Mouse (Mus musculus): ENCODE data around the gene Mdga2. TPM values are rescaled to one million over a fixed set of nuclear protein-coding genes. Genes with fewer than 3 reads are reported as not detected.

Gene Mdga2
- polyA plus RNA-seq, 1 experiment from 2014 or later = 1.9 TPM

DNA sequence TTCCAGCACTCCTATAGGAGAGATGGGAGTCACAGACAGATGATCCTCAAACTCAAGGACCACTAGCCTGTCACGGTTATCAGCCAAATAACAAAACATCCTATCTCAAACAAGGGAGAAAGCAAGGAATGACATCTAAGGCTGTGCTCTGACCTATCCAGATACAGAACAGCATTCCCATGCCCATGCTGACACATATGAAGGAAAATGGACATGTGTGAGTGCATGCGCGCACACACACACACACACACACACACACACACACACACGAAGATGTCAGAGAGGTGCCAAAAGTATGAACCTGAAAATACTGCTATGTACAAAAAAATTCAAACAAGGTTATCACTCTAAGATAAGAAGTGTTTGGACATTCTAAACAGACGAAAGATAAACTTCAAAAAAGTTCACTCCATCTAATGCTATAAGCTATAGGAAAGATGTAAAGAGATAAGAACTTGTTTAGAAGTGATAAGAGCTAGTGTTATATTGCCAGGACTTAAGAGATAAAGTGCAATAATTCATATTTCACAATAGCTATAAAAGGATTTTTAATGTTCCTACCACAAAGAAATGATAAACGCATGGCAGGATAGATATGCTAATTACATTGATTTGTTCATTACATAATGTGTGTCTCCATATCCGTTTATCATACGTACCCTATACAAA is 65.6 kb downstream of the Mdga2 start:
- no peaks in the 10 kb centered on the region for H3K9me3 ChIP-seq (ENCODE audit: low read length)
- no peak for ATAC-seq (ENCODE audit: low FRiP score, low TSS enrichment)
- H3K36me3 ChIP-seq (ENCODE audit: insufficient read depth, low read length) = no peaks in the 10 kb centered on the region
- 87% methylated on average over 8 of the region's 8 CpGs for WGBS
- no peaks in the 10 kb centered on the region for H3K4me1 ChIP-seq (ENCODE audit: insufficient read depth, low read length)
- no peak overlapping the region for H3K4me3 ChIP-seq (ENCODE audit: low read length)
- H3K27me3 ChIP-seq (ENCODE audit: insufficient read depth, low read length) = no peaks in the 10 kb centered on the region
- H3K9ac ChIP-seq (replicated peaks; ENCODE audit: low read length) = no peak overlapping the region
- no peak overlapping the region for H3K4me2 ChIP-seq (replicated peaks; ENCODE audit: low read depth, low read length)
- H3K27ac ChIP-seq (ENCODE audit: low read length) = no peak overlapping the region

DNA sequence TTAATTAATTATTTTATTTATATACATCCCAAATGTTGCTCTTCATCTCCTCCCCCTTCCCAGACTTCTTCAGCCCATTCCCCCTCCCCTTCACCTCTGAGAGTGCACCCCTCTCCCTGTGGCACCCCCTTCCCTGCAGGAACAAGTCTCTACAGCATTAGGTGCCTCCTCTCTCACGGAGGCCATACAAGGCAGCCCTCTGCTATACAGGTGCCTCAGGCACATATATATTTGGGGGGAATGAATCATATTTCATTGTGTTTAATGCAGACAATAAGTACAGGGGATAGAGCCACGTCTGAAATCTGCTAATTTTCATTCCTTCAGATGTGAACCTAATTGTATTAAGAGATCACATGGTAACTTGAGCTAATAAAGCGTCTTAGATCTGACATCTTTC is 69.3 kb downstream of the Mdga2 start:
- Histone ChIP-seq H3K36me3 (ENCODE audit: insufficient read depth, low read length) (no peaks in the 10 kb centered on the region), H3K4me1 (ENCODE audit: insufficient read depth, low read length) (no peaks in the 10 kb centered on the region), H3K9me3 (ENCODE audit: low read length) (no peaks in the 10 kb centered on the region), H3K9ac (replicated peaks; ENCODE audit: low read length) (no peak overlapping the region), H3K4me2 (replicated peaks; ENCODE audit: low read depth, low read length) (no peak overlapping the region), H3K27me3 (ENCODE audit: insufficient read depth, low read length) (no peaks in the 10 kb centered on the region), H3K4me3 (ENCODE audit: low read length) (no peak overlapping the region), H3K27ac (ENCODE audit: low read length) (no peak overlapping the region)
- ATAC-seq (ENCODE audit: low FRiP score, low TSS enrichment) = no peak
- WGBS = 66% methylated on average over 3 of the region's 3 CpGs

DNA sequence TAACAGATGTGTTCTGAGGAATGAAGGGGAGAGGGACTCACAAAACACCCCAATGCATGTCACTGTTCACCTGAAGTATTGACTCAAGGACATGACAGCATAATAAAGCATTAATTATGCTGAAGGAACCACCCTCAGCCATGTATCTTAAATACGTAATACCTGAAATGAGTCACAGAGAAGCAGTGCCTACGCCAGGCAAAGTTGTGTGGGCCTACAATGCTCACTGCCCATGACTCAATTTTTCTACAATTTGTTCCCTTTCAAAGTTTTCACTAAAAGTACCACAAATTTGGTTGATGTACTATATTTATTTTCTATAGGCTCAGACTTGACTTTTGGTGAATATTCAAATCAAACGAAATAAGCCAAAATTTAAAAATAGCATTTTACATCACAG is 80.7 kb downstream of the Mdga2 start:
- H3K9me3 ChIP-seq (ENCODE audit: low read length) = no peaks in the 10 kb centered on the region
- H3K4me2 ChIP-seq (replicated peaks; ENCODE audit: low read depth, low read length) = no peak overlapping the region
- 88% methylated on average over 3 of the region's 3 CpGs for WGBS
- H3K4me3 ChIP-seq (ENCODE audit: low read length) = no peak overlapping the region
- H3K36me3 ChIP-seq (ENCODE audit: insufficient read depth, low read length) = no peaks in the 10 kb centered on the region
- no peaks in the 10 kb centered on the region for H3K27me3 ChIP-seq (ENCODE audit: insufficient read depth, low read length)
- ATAC-seq (ENCODE audit: low FRiP score, low TSS enrichment) = no peak
- no peak overlapping the region for H3K9ac ChIP-seq (replicated peaks; ENCODE audit: low read length)
- no peaks in the 10 kb centered on the region for H3K4me1 ChIP-seq (ENCODE audit: insufficient read depth, low read length)
- no peak overlapping the region for H3K27ac ChIP-seq (ENCODE audit: low read length)

DNA sequence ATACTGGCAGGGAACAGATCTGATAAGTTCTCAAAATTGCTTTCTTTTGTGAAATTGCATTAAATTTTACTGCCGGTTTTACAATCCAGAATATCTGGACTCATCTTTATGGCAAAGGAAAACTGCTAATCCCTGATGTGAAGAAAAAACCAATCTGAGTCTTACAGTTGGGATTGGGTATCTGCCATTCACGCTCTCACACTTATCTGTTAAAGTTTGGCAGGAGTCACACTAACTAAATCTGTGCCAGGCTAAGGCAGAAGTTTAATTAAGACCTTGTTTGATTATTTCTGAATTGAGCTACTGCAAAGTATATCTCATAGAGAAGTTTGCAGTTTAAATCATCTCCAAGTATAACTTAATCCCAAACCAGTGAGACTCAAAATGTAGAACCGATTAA is 82.2 kb downstream of the Mdga2 start:
- no peak overlapping the region for H3K27ac ChIP-seq (ENCODE audit: low read length)
- H3K9me3 ChIP-seq (ENCODE audit: low read length) = no peaks in the 10 kb centered on the region
- no peak overlapping the region for H3K4me3 ChIP-seq (ENCODE audit: low read length)
- no peak overlapping the region for H3K9ac ChIP-seq (replicated peaks; ENCODE audit: low read length)
- H3K27me3 ChIP-seq (ENCODE audit: insufficient read depth, low read length) = no peaks in the 10 kb centered on the region
- no peak for ATAC-seq (ENCODE audit: low FRiP score, low TSS enrichment)
- no peaks in the 10 kb centered on the region for H3K4me1 ChIP-seq (ENCODE audit: insufficient read depth, low read length)
- no peaks in the 10 kb centered on the region for H3K36me3 ChIP-seq (ENCODE audit: insufficient read depth, low read length)
- no peak overlapping the region for H3K4me2 ChIP-seq (replicated peaks; ENCODE audit: low read depth, low read length)
- 82% methylated on average over 3 of the region's 3 CpGs for WGBS

DNA sequence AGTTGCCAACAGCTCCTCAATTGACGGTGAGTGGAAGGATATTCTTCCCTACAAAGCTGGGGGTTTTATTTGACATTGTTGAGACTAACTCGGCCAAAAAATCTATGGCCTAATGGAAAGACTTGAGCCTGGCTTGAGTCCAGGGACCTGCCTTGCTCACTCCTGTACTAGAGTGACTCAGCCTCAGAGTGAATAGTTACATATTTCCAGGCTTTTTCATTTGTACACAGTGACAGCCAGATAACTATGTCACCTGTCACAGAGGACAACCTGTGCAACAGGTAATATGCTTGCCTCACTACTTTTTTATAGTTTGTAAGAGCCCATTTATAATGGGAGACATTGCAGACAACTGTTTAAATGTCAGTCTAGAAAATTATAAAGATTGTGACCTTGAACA is 94.9 kb downstream of the Mdga2 start:
- no peak for ATAC-seq (ENCODE audit: low FRiP score, low TSS enrichment)
- H3K4me2 ChIP-seq (replicated peaks; ENCODE audit: low read depth, low read length) = no peak overlapping the region
- H3K4me3 ChIP-seq (ENCODE audit: low read length) = no peak overlapping the region
- WGBS = 85% methylated on average over 2 of the region's 2 CpGs
- no peak overlapping the region for H3K27ac ChIP-seq (ENCODE audit: low read length)
- H3K9ac ChIP-seq (replicated peaks; ENCODE audit: low read length) = no peak overlapping the region
- H3K9me3 ChIP-seq (ENCODE audit: low read length) = no peaks in the 10 kb centered on the region
- H3K27me3 ChIP-seq (ENCODE audit: insufficient read depth, low read length) = no peaks in the 10 kb centered on the region
- H3K4me1 ChIP-seq (ENCODE audit: insufficient read depth, low read length) = 0 out of 2 replicates have a peak, but pooled peaks cover 9% of the 10 kb centered on the region
- no peaks in the 10 kb centered on the region for H3K36me3 ChIP-seq (ENCODE audit: insufficient read depth, low read length)

DNA sequence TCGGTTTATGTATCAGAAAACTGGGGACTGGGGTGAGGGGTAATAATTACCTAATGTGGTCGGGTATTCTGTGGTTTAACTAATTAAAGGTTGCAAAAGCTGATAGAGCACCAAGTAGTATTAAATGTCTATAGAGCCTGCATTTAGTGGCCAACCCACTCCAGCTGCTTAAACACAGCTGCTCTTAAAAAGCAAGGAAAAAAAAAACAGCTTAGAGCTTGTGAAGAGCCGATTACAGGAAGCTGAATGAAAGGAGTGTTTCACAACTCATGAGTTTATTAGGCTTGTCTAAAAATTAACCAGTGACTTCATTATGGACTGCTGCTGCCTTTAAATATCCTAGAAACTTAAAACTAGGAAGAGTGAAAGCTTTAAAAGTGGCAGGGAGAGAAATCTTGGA is 98.5 kb downstream of the Mdga2 start:
- 0 out of 2 replicates have a peak, but pooled peaks cover 9% of the 10 kb centered on the region for H3K4me1 ChIP-seq (ENCODE audit: insufficient read depth, low read length)
- no peak overlapping the region for H3K9ac ChIP-seq (replicated peaks; ENCODE audit: low read length)
- H3K4me2 ChIP-seq (replicated peaks; ENCODE audit: low read depth, low read length) = peak overlapping the region; percentile 15; the same call in 1 of the 2 replicates
- peak; percentile 73; the same call in 1 of the 2 replicates for ATAC-seq (ENCODE audit: low FRiP score, low TSS enrichment)
- H3K9me3 ChIP-seq (ENCODE audit: low read length) = no peaks in the 10 kb centered on the region
- no peaks in the 10 kb centered on the region for H3K27me3 ChIP-seq (ENCODE audit: insufficient read depth, low read length)
- no peak overlapping the region for H3K4me3 ChIP-seq (ENCODE audit: low read length)
- no peak overlapping the region for H3K27ac ChIP-seq (ENCODE audit: low read length)
- 23% methylated on average over 3 of the region's 3 CpGs for WGBS
- no peaks in the 10 kb centered on the region for H3K36me3 ChIP-seq (ENCODE audit: insufficient read depth, low read length)

DNA sequence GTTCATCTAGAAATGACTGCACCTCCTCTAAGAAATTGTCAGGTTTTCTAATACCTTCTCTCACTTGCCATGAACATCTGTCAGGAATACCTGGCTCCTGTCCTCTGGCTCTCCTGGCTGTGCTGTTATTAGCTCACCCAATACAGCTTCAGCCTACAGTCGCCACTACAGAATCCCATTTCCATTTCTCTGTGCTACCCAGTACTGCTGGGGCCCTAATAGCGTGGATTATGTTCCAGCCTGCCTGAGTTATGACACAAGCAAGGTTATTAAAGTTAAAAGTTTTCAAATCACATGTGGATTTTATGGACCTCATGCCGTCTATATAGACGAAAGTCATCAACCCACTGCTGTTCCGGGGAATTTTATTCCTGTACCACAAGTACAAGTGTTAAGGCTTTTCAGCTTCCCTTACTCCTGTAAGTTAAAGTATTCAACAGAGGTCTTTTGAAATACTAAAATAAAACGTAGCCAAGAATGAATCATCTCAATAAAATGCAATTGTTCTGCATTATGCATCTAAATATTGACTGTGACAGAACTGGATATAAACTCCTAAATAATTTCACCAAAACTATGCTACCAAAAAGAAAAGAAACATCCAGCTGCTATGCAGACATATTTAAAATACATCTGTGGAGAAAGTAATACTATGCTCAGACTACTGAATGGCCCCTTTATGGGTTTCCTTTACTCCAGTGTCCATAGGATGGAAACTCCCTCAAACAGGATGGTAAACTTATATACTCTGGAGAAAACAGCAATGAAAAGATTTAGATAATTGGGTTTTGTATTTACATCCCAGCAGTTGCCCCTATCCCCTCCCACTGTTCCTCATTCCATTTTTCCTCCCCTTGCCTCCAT is 103.5 kb downstream of the Mdga2 start:
- no peak overlapping the region for H3K27ac ChIP-seq (ENCODE audit: low read length)

DNA sequence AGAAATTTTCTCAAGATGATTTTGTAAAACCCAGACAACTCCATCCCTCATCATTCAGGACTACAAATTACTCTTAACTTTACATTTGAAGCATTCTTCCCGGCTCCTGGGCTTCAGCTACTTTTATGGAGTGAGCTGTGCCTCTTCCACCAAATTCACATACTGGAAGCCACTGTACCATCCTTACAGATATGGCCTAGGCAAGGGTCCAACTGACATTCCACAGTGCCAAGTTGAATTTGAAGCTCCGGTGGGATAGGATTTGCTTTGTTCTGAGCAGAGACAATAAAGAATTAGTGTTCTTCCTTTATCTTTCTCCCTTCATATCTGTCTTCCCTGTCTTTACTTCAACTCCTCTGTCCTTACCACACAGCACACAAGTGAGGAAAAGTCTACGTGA is 118.2 kb downstream of the Mdga2 start:
- Histone ChIP-seq H3K4me3 (ENCODE audit: low read length) (no peak overlapping the region), H3K9me3 (ENCODE audit: low read length) (no peaks in the 10 kb centered on the region), H3K4me2 (replicated peaks; ENCODE audit: low read depth, low read length) (no peak overlapping the region), H3K27ac (ENCODE audit: low read length) (no peak overlapping the region), H3K9ac (replicated peaks; ENCODE audit: low read length) (no peak overlapping the region), H3K27me3 (ENCODE audit: insufficient read depth, low read length) (no peaks in the 10 kb centered on the region), H3K4me1 (ENCODE audit: insufficient read depth, low read length) (no peaks in the 10 kb centered on the region), H3K36me3 (ENCODE audit: insufficient read depth, low read length) (no peaks in the 10 kb centered on the region)
- WGBS = 80% methylated on average over 3 of the region's 3 CpGs
- ATAC-seq (ENCODE audit: low FRiP score, low TSS enrichment) = no peak

More for the DNA sequence above, 103.5 kb downstream of the Mdga2 start:
- 0 out of 2 replicates have a peak, but pooled peaks cover 3% of the 10 kb centered on the region for H3K4me1 ChIP-seq (ENCODE audit: insufficient read depth, low read length)
- H3K36me3 ChIP-seq (ENCODE audit: insufficient read depth, low read length) = no peaks in the 10 kb centered on the region
- H3K4me2 ChIP-seq (replicated peaks; ENCODE audit: low read depth, low read length) = no peak overlapping the region
- no peak overlapping the region for H3K9ac ChIP-seq (replicated peaks; ENCODE audit: low read length)
- 86% methylated on average over 6 of the region's 6 CpGs for WGBS
- H3K4me3 ChIP-seq (ENCODE audit: low read length) = no peak overlapping the region
- no peak for ATAC-seq (ENCODE audit: low FRiP score, low TSS enrichment)
- H3K9me3 ChIP-seq (ENCODE audit: low read length) = no peaks in the 10 kb centered on the region
- no peaks in the 10 kb centered on the region for H3K27me3 ChIP-seq (ENCODE audit: insufficient read depth, low read length)

DNA sequence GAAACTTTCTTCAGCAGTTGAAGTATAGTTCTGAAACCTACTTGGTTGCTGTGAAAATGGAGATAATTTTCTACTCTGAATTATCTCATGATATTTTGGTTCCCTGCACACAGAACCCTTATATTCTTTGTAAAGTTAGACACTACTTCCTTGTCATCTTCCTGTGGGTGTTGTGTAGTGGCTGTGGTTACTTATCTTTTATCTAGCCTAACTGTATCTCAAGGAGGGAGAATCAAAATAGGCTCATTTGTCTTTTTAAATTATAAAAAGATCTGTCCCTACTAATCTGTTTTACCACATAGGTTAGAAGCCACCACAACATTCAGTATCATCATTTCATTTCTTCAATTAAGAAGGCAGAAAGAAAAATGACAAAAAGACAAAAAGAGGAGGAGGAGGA is 127.9 kb downstream of the Mdga2 start:
- ATAC-seq (ENCODE audit: low FRiP score, low TSS enrichment) = no peak
- no peaks in the 10 kb centered on the region for H3K36me3 ChIP-seq (ENCODE audit: insufficient read depth, low read length)
- no peak overlapping the region for H3K27ac ChIP-seq (ENCODE audit: low read length)
- no peak overlapping the region for H3K9ac ChIP-seq (replicated peaks; ENCODE audit: low read length)
- no peaks in the 10 kb centered on the region for H3K27me3 ChIP-seq (ENCODE audit: insufficient read depth, low read length)
- H3K4me2 ChIP-seq (replicated peaks; ENCODE audit: low read depth, low read length) = no peak overlapping the region
- H3K4me1 ChIP-seq (ENCODE audit: insufficient read depth, low read length) = no peaks in the 10 kb centered on the region
- H3K9me3 ChIP-seq (ENCODE audit: low read length) = no peaks in the 10 kb centered on the region
- H3K4me3 ChIP-seq (ENCODE audit: low read length) = no peak overlapping the region

DNA sequence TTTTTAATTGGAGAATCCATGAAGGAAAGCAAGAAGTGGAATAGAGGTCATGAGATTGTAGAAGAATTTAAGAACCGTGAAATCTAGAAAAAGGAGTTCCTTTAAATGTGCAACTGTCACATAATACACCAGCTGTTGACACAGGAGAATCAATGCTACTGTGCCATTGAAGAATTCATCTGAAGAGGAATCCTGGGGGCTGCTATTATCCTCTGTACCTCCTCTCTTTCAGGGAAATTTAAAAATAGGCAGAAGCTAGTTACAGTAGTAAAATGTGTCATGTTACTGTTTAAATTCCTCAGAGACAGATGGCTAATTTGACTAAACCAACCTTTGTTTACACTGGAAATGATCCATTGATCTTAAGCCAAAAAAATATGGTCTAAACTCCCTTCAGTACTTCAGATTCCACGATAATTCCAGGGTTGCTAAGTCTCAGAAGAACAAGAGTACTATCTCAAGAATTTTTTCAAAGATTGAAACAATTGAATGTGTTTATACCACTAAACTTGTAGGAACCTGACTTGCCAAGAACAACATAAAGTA is 131.9 kb downstream of the Mdga2 start:
- H3K9ac ChIP-seq (replicated peaks; ENCODE audit: low read length) = no peak overlapping the region
- ATAC-seq (ENCODE audit: low FRiP score, low TSS enrichment) = no peak
- H3K4me2 ChIP-seq (replicated peaks; ENCODE audit: low read depth, low read length) = no peak overlapping the region
- no peaks in the 10 kb centered on the region for H3K9me3 ChIP-seq (ENCODE audit: low read length)
- no peak overlapping the region for H3K27ac ChIP-seq (ENCODE audit: low read length)
- H3K27me3 ChIP-seq (ENCODE audit: insufficient read depth, low read length) = no peaks in the 10 kb centered on the region
- 33% methylated on average over 2 of the region's 2 CpGs for WGBS
- H3K4me3 ChIP-seq (ENCODE audit: low read length) = no peak overlapping the region
- no peaks in the 10 kb centered on the region for H3K36me3 ChIP-seq (ENCODE audit: insufficient read depth, low read length)
- H3K4me1 ChIP-seq (ENCODE audit: insufficient read depth, low read length) = no peaks in the 10 kb centered on the region
